Mouse (Mus musculus) kidney, embryonic 16.5 days (tissue): ENCODE results near the gene Rfx7. TPM values are rescaled to one million over a fixed set of nuclear protein-coding genes. Genes with fewer than 3 reads are reported as not detected.
A peak's percentile ranks its signal among the peaks of the same experiment; 100 is the strongest.

Experiments
- ATAC-seq: fragments of 200-750 bp; cut with Nextera tagmentation; 2 replicates; pipeline ENCODE4 v1.8.0; 2017; ENCODE audit warnings: moderate TSS enrichment; ENCODE audit not compliant: low FRiP score, low TSS enrichment
- H3K27ac ChIP-seq: fragments of 300-500 bp; sonication (generic); 2 replicates; pipeline ENCODE4 v1.5.1; 2014; ENCODE audit warnings: low read length
- H3K27me3 ChIP-seq: fragments of 300-500 bp; sonication (generic); 2 replicates; pipeline ENCODE4 v1.6.1; 2014; ENCODE audit warnings: low read length, control low read depth, mixed read lengths; ENCODE audit not compliant: insufficient read depth
- H3K36me3 ChIP-seq: fragments of 300-500 bp; sonication (generic); 2 replicates; pipeline ENCODE4 v1.6.1; 2014; ENCODE audit warnings: low read length, control low read depth, mixed read lengths; ENCODE audit not compliant: insufficient read depth
- H3K4me1 ChIP-seq: fragments of 300-500 bp; sonication (generic); 2 replicates; pipeline ENCODE4 v1.6.1; 2014; ENCODE audit warnings: low read length, control low read depth, mixed read lengths; ENCODE audit not compliant: insufficient read depth
- H3K4me2 ChIP-seq: fragments of 300-500 bp; sonication (generic); replicated peaks from 2 replicates; pipeline ENCODE4 v1.6.1; 2014; ENCODE audit warnings: low read depth, low read length
- H3K4me3 ChIP-seq: fragments of 300-500 bp; sonication (generic); 2 replicates; pipeline ENCODE4 v1.5.1; 2014; ENCODE audit warnings: mild to moderate bottlenecking, low read length
- H3K9ac ChIP-seq: fragments of 300-500 bp; sonication (generic); replicated peaks from 2 replicates; pipeline ENCODE4 v1.6.1; 2014; ENCODE audit warnings: low read length
- H3K9me3 ChIP-seq: fragments of 300-500 bp; sonication (generic); 2 replicates; pipeline ENCODE4 v1.6.1; 2016; ENCODE audit warnings: low read length, control low read depth
- WGBS: fragments of 180-500 bp; shearing (Covaris S2); extraction: QIAGEN DNeasy Blood & Tissue Kit; methylation state at CpG from one replicate; pipeline ENCODE4 v1.1.7; 2014; 5-methylcytosine and 5-hydroxymethylcytosine counted together
- polyA plus RNA-seq: library from polyadenylated mRNA; unstranded; fragments of >200 nt; fragmentation: Nextera tagmentation; extraction: Ambion mirVana; gene quantifications from 2 replicates; pipeline ENCODE4 v1.2.1, GENCODE M21; 2015

Rfx7 gene
- 9.8 and 13.3 TPM in 2 replicates for polyA plus RNA-seq

DNA sequence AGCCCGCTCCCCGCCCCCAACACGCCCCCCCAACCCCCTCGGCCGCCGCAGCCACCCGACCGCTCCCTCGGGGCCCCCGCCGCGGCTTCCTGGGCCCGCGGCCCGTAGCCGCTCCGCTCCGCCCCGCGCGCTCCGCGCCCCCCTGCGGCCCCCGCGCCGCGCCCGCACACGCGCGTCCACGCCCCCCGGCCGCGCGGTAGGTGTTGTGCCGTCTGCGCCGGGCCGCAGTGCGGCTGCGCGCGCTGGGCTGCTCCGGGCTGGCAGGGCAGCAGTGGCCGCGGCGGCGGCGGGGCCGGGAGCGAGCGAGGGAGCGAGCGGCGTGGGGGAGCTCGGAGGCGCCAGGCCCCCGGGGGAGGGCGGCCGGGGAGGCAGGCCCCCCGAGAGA is at the start of gene Rfx7:
Gene Rfx7 (plus strand): TSS at position 245 of the 385 bp plus-strand sequence.
- H3K4me1 ChIP-seq = peaks cover 12% of the 10 kb centered on the region
- 0% methylated on average over 22 of the region's 63 CpGs for WGBS
- H3K27ac ChIP-seq = peak within 1 kb of the TSS; percentile 99
- peak within 1 kb of the TSS; percentile 99 for H3K9ac ChIP-seq
- peak within 1 kb of the TSS; percentile 54 for H3K4me2 ChIP-seq
- peak within 1 kb of the TSS; percentile 98 for H3K4me3 ChIP-seq
- H3K27me3 ChIP-seq = no peaks in the 10 kb centered on the region
- no peaks in the 10 kb centered on the region for H3K9me3 ChIP-seq
- ATAC-seq = peak; percentile 92
- no peaks in the 10 kb centered on the region for H3K36me3 ChIP-seq

DNA sequence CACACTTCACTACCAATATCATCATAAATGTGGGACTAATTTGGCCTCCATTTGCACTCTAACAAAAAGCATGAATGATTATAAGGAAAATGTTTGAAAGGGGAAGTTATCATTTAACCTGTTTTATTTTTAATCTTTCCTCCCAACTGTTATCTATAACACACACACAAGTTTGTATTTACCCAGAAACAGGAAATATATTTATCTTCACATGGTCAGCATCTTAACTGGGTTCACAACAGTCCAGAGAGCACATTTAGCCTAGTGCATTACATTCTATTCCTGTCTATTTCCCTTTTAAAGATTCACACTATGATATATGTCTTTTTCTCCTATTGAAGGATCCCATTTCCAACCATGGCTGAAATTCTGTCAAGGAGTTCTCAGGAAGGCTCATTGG is 43.5 kb upstream of the Rfx7 start:
- no peak overlapping the region for H3K27ac ChIP-seq
- H3K9ac ChIP-seq = no peak overlapping the region
- H3K36me3 ChIP-seq = peaks cover 8% of the 10 kb centered on the region; the same call in 1 of the 2 replicates
- peaks cover 10% of the 10 kb centered on the region for H3K4me1 ChIP-seq
- H3K4me2 ChIP-seq = no peak overlapping the region
- H3K9me3 ChIP-seq = no peaks in the 10 kb centered on the region
- no peak overlapping the region for H3K4me3 ChIP-seq
- no peak for ATAC-seq
- H3K27me3 ChIP-seq = no peaks in the 10 kb centered on the region

- Histone ChIP-seq H3K36me3 (peaks cover 8% of the 10 kb centered on the region; the same call in 1 of the 2 replicates), H3K27ac (no peak overlapping the region), H3K27me3 (no peaks in the 10 kb centered on the region), H3K4me1 (peaks cover 10% of the 10 kb centered on the region), H3K9ac (no peak overlapping the region), H3K4me3 (no peak overlapping the region), H3K4me2 (no peak overlapping the region), H3K9me3 (no peaks in the 10 kb centered on the region)
- 88% methylated on average over 5 of the region's 5 CpGs for WGBS
- ATAC-seq = no peak
These were observed 42.9 kb upstream of the Rfx7 start for GRCm38 (mm10) chr9:72489131-72489530.

- peak; percentile 97 for ATAC-seq
- Histone ChIP-seq H3K9ac (peak overlapping the region; percentile 84), H3K4me3 (peak overlapping the region; percentile 79), H3K27me3 (no peaks in the 10 kb centered on the region), H3K4me1 (peaks cover 10% of the 10 kb centered on the region), H3K9me3 (no peaks in the 10 kb centered on the region), H3K27ac (peak overlapping the region; percentile 88), H3K36me3 (peaks cover 2% of the 10 kb centered on the region; the same call in 1 of the 2 replicates), H3K4me2 (peak overlapping the region; percentile 77)
- under 1% methylated on average over 32 of the region's 32 CpGs for WGBS
These were observed 40.4 kb upstream of the Rfx7 start for GRCm38 (mm10) chr9:72491559-72492193.

DNA sequence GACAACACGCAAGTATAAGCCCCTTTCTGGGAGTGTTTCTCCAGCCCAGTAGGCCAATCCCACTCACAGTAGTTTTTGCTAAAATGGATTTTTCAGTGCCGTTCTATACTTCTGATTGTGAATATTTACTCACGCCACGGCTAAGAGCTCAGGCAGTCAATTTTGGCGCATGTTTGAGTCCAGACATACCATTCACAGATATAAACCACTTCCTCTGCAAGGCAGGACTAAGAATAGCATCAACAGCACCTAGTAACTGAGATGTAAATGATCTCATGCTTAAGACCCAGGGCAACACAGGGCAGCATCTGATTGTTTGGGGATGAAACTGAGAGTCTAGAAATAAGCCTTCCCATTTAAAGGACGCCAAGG is 39.9 kb upstream of the Rfx7 start, which contains the start of gene Tex9:
Gene Tex9 (minus strand): TSS at position 19 of the 372 bp plus-strand sequence.
- Histone ChIP-seq H3K4me3 (peak within 1 kb of the TSS; percentile 79), H3K9ac (peak within 1 kb of the TSS; percentile 84), H3K36me3 (no peaks in the 10 kb centered on the region), H3K9me3 (no peaks in the 10 kb centered on the region), H3K27me3 (no peaks in the 10 kb centered on the region), H3K4me1 (peaks cover 10% of the 10 kb centered on the region), H3K4me2 (peak within 1 kb of the TSS; percentile 77), H3K27ac (peak within 1 kb of the TSS; percentile 88)
- WGBS = 12% methylated on average over 6 of the region's 6 CpGs
- peak; percentile 59; the same call in 1 of the 2 replicates for ATAC-seq

- no peak for ATAC-seq
- no peaks in the 10 kb centered on the region for H3K9me3 ChIP-seq
- H3K9ac ChIP-seq = no peak overlapping the region
- H3K4me3 ChIP-seq = no peak overlapping the region
- no peaks in the 10 kb centered on the region for H3K27me3 ChIP-seq
- 90% methylated on average over 2 of the region's 2 CpGs for WGBS
- H3K4me1 ChIP-seq = peaks cover 10% of the 10 kb centered on the region
- no peak overlapping the region for H3K27ac ChIP-seq
- no peak overlapping the region for H3K4me2 ChIP-seq
- no peaks in the 10 kb centered on the region for H3K36me3 ChIP-seq
These were observed 38.6 kb upstream of the Rfx7 start for GRCm38 (mm10) chr9:72493465-72493864.

DNA sequence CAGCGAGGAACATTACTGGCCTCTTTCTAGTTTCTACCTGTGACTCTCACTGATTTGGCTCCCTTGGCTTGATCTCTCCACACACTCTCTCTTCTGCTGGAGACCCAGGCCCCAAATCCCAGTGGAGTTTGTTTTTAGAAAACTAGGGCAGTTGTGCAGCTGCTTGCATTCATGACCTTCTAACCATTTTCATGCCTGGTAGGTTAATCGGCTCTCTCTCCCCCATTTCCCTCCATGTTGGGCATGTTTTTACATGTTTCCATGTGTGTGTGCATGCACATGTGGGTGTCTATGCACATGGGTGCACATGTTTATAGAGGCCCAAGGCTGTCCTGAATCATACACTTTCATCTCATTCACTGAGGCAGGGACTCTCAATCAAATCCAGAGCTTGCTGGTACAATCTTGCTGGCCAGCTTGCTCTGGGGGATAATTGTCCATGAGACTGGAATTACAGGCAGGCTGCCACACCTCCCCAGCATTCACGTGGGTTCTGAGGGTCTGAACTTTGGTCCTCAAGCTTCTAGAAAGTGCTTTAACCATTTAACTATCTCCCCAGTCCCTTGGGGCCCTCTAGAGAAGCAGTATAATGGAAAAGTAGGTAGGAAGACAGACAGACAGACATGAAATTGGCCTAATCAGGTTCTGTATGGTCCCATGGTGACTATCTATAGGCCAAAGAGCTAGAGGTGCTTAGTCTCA is 37.9 kb upstream of the Rfx7 start:
- ATAC-seq = no peak
- Histone ChIP-seq H3K27me3 (no peaks in the 10 kb centered on the region), H3K4me3 (no peak overlapping the region), H3K9ac (no peak overlapping the region), H3K4me1 (peaks cover 10% of the 10 kb centered on the region), H3K9me3 (no peaks in the 10 kb centered on the region), H3K27ac (no peak overlapping the region), H3K36me3 (no peaks in the 10 kb centered on the region), H3K4me2 (no peak overlapping the region)
- WGBS = 79% methylated on average over 3 of the region's 3 CpGs

DNA sequence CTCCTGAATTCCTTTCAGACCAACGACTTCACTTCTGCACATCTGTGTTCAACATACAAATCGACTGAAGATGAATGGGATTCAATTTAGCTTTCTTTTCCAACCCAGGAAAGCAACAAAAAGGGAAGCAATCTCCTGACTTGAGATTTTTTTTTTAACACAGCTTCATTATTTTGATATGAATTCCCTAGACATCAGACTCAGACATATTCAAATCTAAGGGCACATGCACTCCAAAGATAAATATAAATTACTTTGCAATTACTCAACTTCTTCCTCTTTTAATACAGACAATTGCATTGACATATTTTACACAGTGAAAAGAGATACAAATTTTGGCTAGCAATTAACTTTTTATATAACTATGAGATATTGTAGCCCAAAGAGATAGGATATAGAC is 35.3 kb upstream of the Rfx7 start:
- ATAC-seq = no peak
- Histone ChIP-seq H3K4me2 (no peak overlapping the region), H3K36me3 (no peaks in the 10 kb centered on the region), H3K27ac (no peak overlapping the region), H3K4me1 (peaks cover 4% of the 10 kb centered on the region), H3K9me3 (no peaks in the 10 kb centered on the region), H3K4me3 (no peak overlapping the region), H3K9ac (no peak overlapping the region), H3K27me3 (no peaks in the 10 kb centered on the region)
- WGBS = 75% methylated on average over 2 of the region's 2 CpGs

DNA sequence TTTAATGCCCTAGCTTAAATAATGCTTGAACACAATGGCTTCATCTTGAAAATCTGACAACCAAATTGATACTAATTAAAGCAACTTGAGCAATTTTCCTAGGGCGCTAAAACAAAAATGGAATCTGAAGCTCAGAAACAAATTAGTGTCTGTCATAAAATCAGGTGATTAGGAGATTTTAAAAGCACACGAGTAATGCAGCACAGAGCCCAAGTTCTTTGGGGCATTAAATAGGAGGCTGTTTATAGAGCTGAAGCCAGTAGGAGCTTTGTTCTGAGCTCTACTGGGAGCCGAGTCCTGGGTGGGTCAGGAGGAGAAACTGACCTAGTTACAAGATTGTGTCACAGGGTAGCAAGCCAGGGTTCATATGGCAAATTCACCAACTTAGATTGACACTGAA is 34.9 kb upstream of the Rfx7 start:
- Histone ChIP-seq H3K27ac (no peak overlapping the region), H3K36me3 (no peaks in the 10 kb centered on the region), H3K4me1 (peaks cover 3% of the 10 kb centered on the region), H3K9me3 (no peaks in the 10 kb centered on the region), H3K4me2 (no peak overlapping the region), H3K4me3 (no peak overlapping the region), H3K9ac (no peak overlapping the region), H3K27me3 (no peaks in the 10 kb centered on the region)
- no peak for ATAC-seq
- 75% methylated on average over 3 of the region's 3 CpGs for WGBS
